Mouse (Mus musculus) spleen, postnatal 10 days (tissue): ENCODE measurements around the gene Gstm3.
"Not testable (repeated sequence)": the region's sequence is repeated elsewhere in the genome, so short reads cannot be mapped to it uniquely, and the experiment has no call there.

Source experiments
- DNase-seq, 2 experiments: peaks; one replicate each; pipeline ENCODE4 v3.0.0; 2021 to 2022; ENCODE audit warnings: low spot score in 2 of 2

Gstm3 gene

GRCm38 (mm10) chr3:107968724-107969395, at the start of gene Gstm3:
Gene Gstm3 (minus strand): TSS chr3:107969283.
- DNase-seq, result no peak

GRCm38 (mm10) chr3:108018190-108018820, 49.2 kb upstream of the Gstm3 start:
- peak in 1 of 2 experiments; percentile 31 for DNase-seq

- peak; percentile 48 to 79 for DNase-seq
These were observed 48.5 kb upstream of the Gstm3 start, which contains the start of gene Gstm1 for GRCm38 (mm10) chr3:108017473-108018189. Gene Gstm1 (minus strand): TSS chr3:108017973.

GRCm38 (mm10) chr3:108016468-108016867, 47.4 kb upstream of the Gstm3 start:
- DNase-seq, result not testable (repeated sequence)

- DNase-seq, result no peak
These were observed 45.9 kb upstream of the Gstm3 start for GRCm38 (mm10) chr3:108014974-108015346.

GRCm38 (mm10) chr3:108014098-108014973, 45.3 kb upstream of the Gstm3 start:
- no peak for DNase-seq

GRCm38 (mm10) chr3:108013331-108013871, 44.3 kb upstream of the Gstm3 start:
- DNase-seq, result no peak

- DNase-seq, result no peak
These were observed 42.5 kb upstream of the Gstm3 start for GRCm38 (mm10) chr3:108011558-108011957.

GRCm38 (mm10) chr3:108010286-108010685, 41.2 kb upstream of the Gstm3 start:
- DNase-seq, result no peak

- no peak for DNase-seq
These were observed 32.9 kb upstream of the Gstm3 start for GRCm38 (mm10) chr3:108002021-108002420.

GRCm38 (mm10) chr3:107999491-107999890, 30.4 kb upstream of the Gstm3 start:
- DNase-seq, result no peak

GRCm38 (mm10) chr3:107998591-107998990, 29.5 kb upstream of the Gstm3 start:
- DNase-seq, result no peak

GRCm38 (mm10) chr3:107996576-107996975, 27.5 kb upstream of the Gstm3 start:
- DNase-seq, result no peak

GRCm38 (mm10) chr3:107995974-107996373, 26.9 kb upstream of the Gstm3 start:
- not testable (repeated sequence) for DNase-seq

- no peak for DNase-seq
These were observed 17.0 kb upstream of the Gstm3 start, which contains the start of gene Gstm2 for GRCm38 (mm10) chr3:107986041-107986562. Gene Gstm2 (minus strand): TSS chr3:107986453.

- DNase-seq, result not testable (repeated sequence)
These were observed 16.1 kb upstream of the Gstm3 start for GRCm38 (mm10) chr3:107985141-107985540.

GRCm38 (mm10) chr3:107984471-107984870, 15.4 kb upstream of the Gstm3 start:
- DNase-seq, result no peak

- DNase-seq, result no peak
These were observed 14.7 kb upstream of the Gstm3 start for GRCm38 (mm10) chr3:107983771-107984170.

GRCm38 (mm10) chr3:107982726-107983125, 13.6 kb upstream of the Gstm3 start:
- DNase-seq, result no peak

- DNase-seq, result no peak
These were observed 12.2 kb upstream of the Gstm3 start for GRCm38 (mm10) chr3:107981261-107981660.

- DNase-seq, result no peak
These were observed 8.6 kb upstream of the Gstm3 start for GRCm38 (mm10) chr3:107977691-107978090.
